Mouse (Mus musculus) embryonic facial prominence, embryonic 10.5 days (tissue): ENCODE measurements at regions not wholly inside any gene's neighbourhood (a gene's known extent, or its start where the extent isn't known, plus 50 kb on each side); places are given as distances from the start of the nearest gene placed in this dataset.
A peak's percentile ranks its signal among the peaks of the same experiment; 100 is the strongest.

Source experiments
- DNase-seq: peaks from one replicate; pipeline ENCODE4 v3.0.0-alpha.2; 2017; ENCODE audit warnings: low spot score
- H3K27ac ChIP-seq: fragments of 300-500 bp; sonication (generic); replicated peaks from 2 replicates; pipeline ENCODE4 v1.5.1; 2016; ENCODE audit warnings: mild to moderate bottlenecking
- H3K27me3 ChIP-seq: fragments of 300-500 bp; sonication (generic); replicated peaks from 2 replicates; pipeline ENCODE4 v1.6.1; 2016; ENCODE audit warnings: low read depth, mild to moderate bottlenecking; ENCODE audit not compliant: poor library complexity, severe bottlenecking
- H3K36me3 ChIP-seq: fragments of 300-500 bp; sonication (generic); replicated peaks from 2 replicates; pipeline ENCODE4 v1.6.1; 2016; ENCODE audit warnings: mild to moderate bottlenecking, moderate library complexity
- H3K4me1 ChIP-seq: fragments of 300-500 bp; sonication (generic); 2 replicates; pipeline ENCODE4 v1.6.1; 2016
- H3K4me3 ChIP-seq: fragments of 300-500 bp; sonication (generic); 2 replicates; pipeline ENCODE4 v1.5.1; 2016; ENCODE audit warnings: mild to moderate bottlenecking, moderate library complexity
- H3K9me3 ChIP-seq: fragments of 300-500 bp; sonication (generic); 2 replicates; pipeline ENCODE4 v1.6.1; 2016; ENCODE audit warnings: mild to moderate bottlenecking
- WGBS: fragments of 180-500 bp; shearing (Covaris S2); methylation state at CpG from one replicate; pipeline ENCODE4 v1.1.7; 2016; 5-methylcytosine and 5-hydroxymethylcytosine counted together

- whole genome bisulfite sequencing: 96% methylated on average over 8 of the region's 8 CpGs
Measured at GRCm38 (mm10) chr13:18063677-18064076, 70.5 kb upstream of the Yae1d1 start.

GRCm38 (mm10) chr13:18060265-18060664, 67.1 kb upstream of the Yae1d1 start:
- DNase-seq: no peak
- H3K4me3 ChIP-seq: no peak overlapping the region
- H3K4me1 ChIP-seq: no peaks in the 10 kb centered on the region
- H3K27ac ChIP-seq: no peak overlapping the region
- WGBS: 82% methylated on average over 2 of the region's 2 CpGs
- no peaks in the 10 kb centered on the region for H3K36me3 ChIP-seq
- H3K9me3 ChIP-seq: no peaks in the 10 kb centered on the region
- no peaks in the 10 kb centered on the region for H3K27me3 ChIP-seq

More at GRCm38 (mm10) chr13:18063677-18064076, 70.5 kb upstream of the Yae1d1 start:
- Histone ChIP-seq H3K36me3 (no peaks in the 10 kb centered on the region), H3K9me3 (no peaks in the 10 kb centered on the region), H3K4me3 (no peak overlapping the region), H3K4me1 (no peaks in the 10 kb centered on the region), H3K27me3 (no peaks in the 10 kb centered on the region), H3K27ac (no peak overlapping the region)
- no peak for DNase-seq

- peak; percentile 42 for DNase-seq
- no peaks in the 10 kb centered on the region for H3K27me3 ChIP-seq
- H3K4me3 ChIP-seq: no peak overlapping the region
- H3K4me1 ChIP-seq: no peaks in the 10 kb centered on the region
- peaks cover 5% of the 10 kb centered on the region for H3K9me3 ChIP-seq
- no peaks in the 10 kb centered on the region for H3K36me3 ChIP-seq
- no peak overlapping the region for H3K27ac ChIP-seq
- WGBS: 37% methylated on average over 8 of the region's 8 CpGs
Measured at GRCm38 (mm10) chr13:18057231-18057912, 64.2 kb upstream of the Yae1d1 start.

- H3K36me3 ChIP-seq: no peaks in the 10 kb centered on the region
- no peaks in the 10 kb centered on the region for H3K4me1 ChIP-seq
- DNase-seq: no peak
- 70% methylated on average over 3 of the region's 3 CpGs for WGBS
- H3K4me3 ChIP-seq: no peak overlapping the region
- no peaks in the 10 kb centered on the region for H3K27me3 ChIP-seq
- no peak overlapping the region for H3K27ac ChIP-seq
- peaks cover 5% of the 10 kb centered on the region for H3K9me3 ChIP-seq
Measured at GRCm38 (mm10) chr13:18056816-18057215, 63.7 kb upstream of the Yae1d1 start.

GRCm38 (mm10) chr13:18043154-18043553, 50.0 kb upstream of the Yae1d1 start:
- no peaks in the 10 kb centered on the region for H3K9me3 ChIP-seq
- no peak for DNase-seq
- 89% methylated on average over 6 of the region's 6 CpGs for WGBS
- no peak overlapping the region for H3K4me3 ChIP-seq
- no peaks in the 10 kb centered on the region for H3K27me3 ChIP-seq
- no peaks in the 10 kb centered on the region for H3K36me3 ChIP-seq
- H3K27ac ChIP-seq: no peak overlapping the region
- no peaks in the 10 kb centered on the region for H3K4me1 ChIP-seq
